Mouse (Mus musculus) ES-E14 (cell line): ENCODE measurements around the gene Rnf144a. TPM values are rescaled to one million over a fixed set of nuclear protein-coding genes. Genes with fewer than 3 reads are reported as not detected.
"Not testable (repeated sequence)": the region's sequence is repeated elsewhere in the genome, so short reads cannot be mapped to it uniquely, and the experiment has no call there.

Experiments
- DNase-seq: peaks from one replicate; pipeline ENCODE4 v3.0.0-alpha.2; 2013; ENCODE audit warnings: low read depth, low spot score
- H3K27ac ChIP-seq: 2 replicates; pipeline ENCODE4 v1.5.1; 2012; ENCODE audit warnings: low read depth, mild to moderate bottlenecking, low read length, moderate library complexity, mixed read lengths; ENCODE audit not compliant: poor library complexity, insufficient read depth, severe bottlenecking
- H3K36me3 ChIP-seq: 2 replicates; pipeline ENCODE4 v1.6.1; 2012; ENCODE audit warnings: mild to moderate bottlenecking, low read length, moderate library complexity, mixed read lengths; ENCODE audit not compliant: control insufficient read depth, poor library complexity, insufficient read depth, severe bottlenecking
- H3K4me1 ChIP-seq, 2 experiments: fragments of 150-350 bp in 1 of 2; sonication (generic) in 1 of 2; 2 replicates each; pipeline ENCODE4 v1.6.1; 2012; ENCODE audit warnings: low read length in 2 of 2, mild to moderate bottlenecking in 1 of 2, mixed read lengths in 1 of 2; ENCODE audit not compliant: control insufficient read depth in 2 of 2, insufficient read depth in 2 of 2, poor library complexity in 1 of 2
- H3K4me3 ChIP-seq, 2 experiments: fragments of 150-350 bp in 1 of 2; sonication (generic) in 1 of 2; 2 replicates each; pipeline ENCODE4 v1.5.1; 2012; ENCODE audit warnings: low read length in 2 of 2, low read depth in 1 of 2, mild to moderate bottlenecking in 1 of 2, mixed read lengths in 1 of 2; ENCODE audit not compliant: insufficient read depth in 1 of 2, poor library complexity in 1 of 2, severe bottlenecking in 1 of 2
- H3K9ac ChIP-seq: 2 replicates; pipeline ENCODE4 v1.6.1; 2012; ENCODE audit warnings: low read depth, mild to moderate bottlenecking, low read length, mixed read lengths; ENCODE audit not compliant: poor library complexity, insufficient read depth, severe bottlenecking
- H3K9me3 ChIP-seq: fragments of 150-350 bp; sonication (generic); 2 replicates; pipeline ENCODE4 v1.6.1; 2012; ENCODE audit warnings: low read depth, mild to moderate bottlenecking, low read length; ENCODE audit not compliant: control insufficient read depth, insufficient read depth
- CHD2 ChIP-seq: IDR thresholded peaks from 2 replicates; pipeline ENCODE4 v1.6.1; 2014; ENCODE audit warnings: mild to moderate bottlenecking, low read depth, low read length, inconsistent platforms
- HCFC1 ChIP-seq: IDR thresholded peaks from 2 replicates; pipeline ENCODE4 v1.6.1; 2012; ENCODE audit warnings: low read length, inconsistent platforms, borderline replicate concordance; ENCODE audit not compliant: insufficient read depth
- MAFK ChIP-seq: IDR thresholded peaks from 2 replicates; pipeline ENCODE4 v1.6.1; 2014; ENCODE audit warnings: mild to moderate bottlenecking, low read depth, low read length, inconsistent platforms; ENCODE audit not compliant: insufficient read depth
- ZC3H11A ChIP-seq: IDR thresholded peaks from 2 replicates; pipeline ENCODE4 v1.6.1; 2012; ENCODE audit warnings: low read depth, mild to moderate bottlenecking, inconsistent platforms, low read length, borderline replicate concordance
- ZNF384 ChIP-seq: IDR thresholded peaks from 2 replicates; pipeline ENCODE4 v1.6.1; 2012; ENCODE audit warnings: low read depth, low read length, inconsistent platforms
- in situ Hi-C, 2 experiments: fragments of 600-800 bp; cut with MboI; formaldehyde crosslinking; loops; one replicate each; pipeline ENCODE4 v1.15.1; 2025; ENCODE audit warnings: low sequenced_read_pairs in 2 of 2, inconsistent platforms in 1 of 2; ENCODE audit not compliant: unreplicated experiment in 2 of 2
- total RNA-seq: library from RNA; depleted of rRNA; stranded (reverse); fragments of 300-350 nt; gene quantifications from 2 replicates; pipeline ENCODE4 v1.2.3, GENCODE M21; 2012

The Rnf144a gene
- total RNA-seq, 1 experiment = 1.6 TPM

GRCm38 (mm10) chr12:26444511-26444910 lies 29.5 kb upstream of the Rnf144a start:
- H3K4me3 ChIP-seq = no peak overlapping the region
- TF ChIP-seq HCFC1 (no peak), ZNF384 (no peak), CHD2 (no peak), ZC3H11A (no peak), MAFK (no peak)
- H3K27ac ChIP-seq = no peak overlapping the region
- no peak overlapping the region for H3K9ac ChIP-seq
- no peaks in the 10 kb centered on the region for H3K4me1 ChIP-seq
- no peaks in the 10 kb centered on the region for H3K9me3 ChIP-seq
- no peak for DNase-seq
- no peaks in the 10 kb centered on the region for H3K36me3 ChIP-seq
- in situ Hi-C loops = no loop called here

DNA sequence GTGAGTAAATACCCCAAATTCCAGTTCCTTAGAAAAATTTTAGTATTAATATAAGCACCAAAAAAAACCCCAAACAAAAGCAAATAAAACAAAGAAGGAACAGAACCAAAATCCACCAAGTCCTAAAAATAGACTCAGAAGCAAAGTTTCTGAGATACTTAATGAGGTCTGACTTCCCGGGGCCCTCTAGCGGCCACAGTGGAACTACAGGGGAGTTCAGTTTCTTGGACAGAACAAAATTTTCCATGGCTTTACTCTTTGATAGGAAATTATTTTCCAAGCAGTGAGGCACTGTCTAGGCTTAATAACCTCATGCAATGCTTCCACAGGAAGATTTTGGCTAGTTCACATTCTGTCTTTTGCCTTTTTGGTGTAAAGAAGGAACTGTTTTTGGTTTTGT lies 29.0 kb upstream of the Rnf144a start:
- Histone ChIP-seq H3K27ac (no peak overlapping the region), H3K9me3 (no peaks in the 10 kb centered on the region), H3K36me3 (no peaks in the 10 kb centered on the region), H3K4me1 (no peaks in the 10 kb centered on the region), H3K4me3 (no peak overlapping the region), H3K9ac (no peak overlapping the region)
- TF ChIP-seq ZC3H11A (no peak), CHD2 (no peak), ZNF384 (no peak), HCFC1 (no peak), MAFK (no peak)
- in situ Hi-C loops = no loop called here
- peak; percentile 41 for DNase-seq

- no peak overlapping the region for H3K9ac ChIP-seq
- no peaks in the 10 kb centered on the region for H3K36me3 ChIP-seq
- H3K4me3 ChIP-seq = no peak overlapping the region
- H3K4me1 ChIP-seq = no peaks in the 10 kb centered on the region
- no peak for DNase-seq
- H3K27ac ChIP-seq = no peak overlapping the region
- in situ Hi-C loops = no loop called here
- TF ChIP-seq ZC3H11A (no peak), HCFC1 (no peak), MAFK (no peak)
- no peaks in the 10 kb centered on the region for H3K9me3 ChIP-seq
These were observed 24.3 kb upstream of the Rnf144a start for GRCm38 (mm10) chr12:26439366-26439765.

DNA sequence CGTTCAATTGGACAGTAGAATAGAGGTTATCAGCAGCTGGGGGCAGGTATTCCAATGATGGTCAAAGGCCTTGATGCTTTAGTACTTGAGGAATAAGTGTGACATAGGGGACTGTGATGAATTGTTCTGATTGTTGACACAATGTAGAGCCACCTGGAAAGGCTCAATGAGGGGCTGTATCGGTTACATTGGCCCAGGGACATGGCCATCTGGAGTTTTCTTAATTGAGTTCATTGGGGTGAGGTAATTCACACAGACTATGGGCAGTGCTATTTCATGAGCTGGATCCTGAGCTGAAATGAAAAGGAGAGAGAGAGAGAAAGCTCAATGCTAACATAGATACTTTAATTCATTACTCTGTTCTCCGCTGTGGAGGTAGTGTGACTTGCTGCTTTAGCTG lies 22.9 kb upstream of the Rnf144a start:
- Histone ChIP-seq H3K9ac (no peak overlapping the region), H3K27ac (no peak overlapping the region), H3K4me3 (no peak overlapping the region), H3K4me1 (no peaks in the 10 kb centered on the region), H3K36me3 (no peaks in the 10 kb centered on the region), H3K9me3 (no peaks in the 10 kb centered on the region)
- in situ Hi-C loops = no loop called here
- TF ChIP-seq CHD2 (no peak), ZC3H11A (no peak)
- DNase-seq = no peak

- TF ChIP-seq ZC3H11A (no peak), ZNF384 (no peak), MAFK (no peak), CHD2 (no peak), HCFC1 (no peak)
- no peak overlapping the region for H3K4me3 ChIP-seq
- no peak overlapping the region for H3K9ac ChIP-seq
- in situ Hi-C loops = no loop called here
- no peak for DNase-seq
- no peak overlapping the region for H3K27ac ChIP-seq
- H3K36me3 ChIP-seq = no peaks in the 10 kb centered on the region
- no peaks in the 10 kb centered on the region for H3K9me3 ChIP-seq
- H3K4me1 ChIP-seq = no peaks in the 10 kb centered on the region
These were observed 21.3 kb upstream of the Rnf144a start for GRCm38 (mm10) chr12:26436334-26436733.

DNA sequence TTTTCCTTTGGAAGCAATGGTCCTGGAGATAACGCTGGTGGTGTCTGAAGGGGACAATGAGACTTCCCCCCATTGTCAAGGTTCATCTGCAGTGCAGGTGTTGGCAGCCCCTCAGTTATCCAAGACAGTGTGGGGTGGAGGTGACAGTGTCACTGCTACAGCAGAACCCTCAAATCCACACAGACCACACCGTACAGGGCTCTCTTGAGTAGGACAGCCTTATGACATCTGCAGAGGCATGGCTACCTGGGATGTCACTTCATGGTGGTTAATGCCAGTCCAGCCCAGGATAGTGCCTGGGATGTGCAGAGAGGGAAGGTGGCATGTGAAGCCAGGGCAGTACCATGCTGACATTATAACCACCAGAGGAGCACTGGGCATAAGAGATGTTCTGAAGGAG lies 13.7 kb upstream of the Rnf144a start:
- H3K9ac ChIP-seq, H3K36me3 ChIP-seq, H3K4me1 ChIP-seq, in situ Hi-C loops, H3K27ac ChIP-seq, DNase-seq, H3K4me3 ChIP-seq, H3K9me3 ChIP-seq: not testable (repeated sequence)
